Mouse (Mus musculus): ENCODE results near the gene Tmem102.
A peak's percentile ranks its signal among the peaks of the same experiment; 100 is the strongest.

Gene Tmem102

DNA sequence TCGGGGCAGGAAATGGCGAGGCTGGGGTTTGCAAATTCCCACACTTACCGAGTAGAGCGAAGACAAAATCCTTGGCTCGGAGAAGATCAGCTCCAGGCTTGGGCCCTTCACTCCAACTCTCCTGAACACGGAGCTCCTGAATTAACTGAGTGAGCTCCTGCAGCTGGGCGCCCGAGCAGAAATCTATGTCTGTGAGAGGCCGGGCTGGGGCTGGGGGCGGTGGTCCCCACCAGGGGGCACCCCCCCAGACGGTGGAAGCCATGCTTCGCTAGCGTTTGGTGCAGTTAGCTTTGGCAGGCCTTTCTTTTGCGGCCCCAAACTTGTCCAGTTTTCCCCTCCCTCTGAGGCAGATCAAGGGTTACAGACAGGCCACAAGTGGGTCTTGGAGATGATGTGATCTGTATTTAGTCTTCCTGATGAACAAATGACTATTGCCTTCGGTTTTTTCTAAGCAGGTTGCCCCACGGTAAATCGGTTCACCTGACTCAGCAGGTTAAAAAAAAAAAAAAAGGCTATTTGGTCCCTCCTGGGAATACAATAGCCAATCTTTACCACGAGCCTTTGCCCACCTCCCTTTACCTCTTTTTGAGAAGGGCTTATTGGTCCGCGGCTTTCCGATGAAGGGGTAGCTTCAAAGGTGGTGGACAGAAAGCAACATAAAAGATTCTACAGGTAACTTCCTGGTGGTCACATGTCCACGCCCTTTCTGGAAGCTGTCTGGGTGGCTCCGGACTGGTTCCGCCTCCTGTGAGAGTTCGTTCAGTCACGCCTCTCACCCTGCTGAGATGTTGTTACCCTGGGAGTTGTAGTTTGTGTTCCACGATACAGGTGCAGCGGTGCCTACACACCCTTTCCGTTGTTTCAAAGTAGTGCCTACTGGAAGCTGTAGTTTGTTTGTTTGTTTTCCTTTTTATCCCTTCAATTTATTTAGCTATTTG is at the start of gene Tmem102:
Gene Tmem102, minus strand, starts transcription at position 653 of the 938 bp plus-strand sequence.
- no peak for DNase-seq (ENCODE audit: low read depth, low spot score)

DNA sequence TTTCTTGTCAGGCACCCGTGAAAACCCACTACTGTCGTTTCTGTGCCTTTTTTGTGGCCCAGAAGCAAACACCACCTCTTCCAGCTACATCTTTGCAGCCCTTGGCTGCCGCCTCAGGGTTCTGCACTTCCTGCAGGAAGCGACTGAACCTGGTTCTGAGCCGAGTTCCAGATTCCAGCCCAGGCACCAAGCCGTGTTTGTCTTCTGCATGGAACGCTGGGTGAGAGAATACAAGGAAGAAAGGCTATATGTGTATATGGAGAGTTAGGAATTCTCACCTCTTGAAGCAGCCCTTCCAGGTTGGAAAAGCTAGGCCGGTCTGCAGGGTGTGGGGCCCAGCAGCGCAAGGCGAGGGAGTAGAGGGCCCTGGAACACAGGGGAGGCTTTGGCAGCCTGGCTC is 49.3 kb upstream of the Tmem102 start:
- no peak for DNase-seq (ENCODE audit: low read depth, low spot score)

DNA sequence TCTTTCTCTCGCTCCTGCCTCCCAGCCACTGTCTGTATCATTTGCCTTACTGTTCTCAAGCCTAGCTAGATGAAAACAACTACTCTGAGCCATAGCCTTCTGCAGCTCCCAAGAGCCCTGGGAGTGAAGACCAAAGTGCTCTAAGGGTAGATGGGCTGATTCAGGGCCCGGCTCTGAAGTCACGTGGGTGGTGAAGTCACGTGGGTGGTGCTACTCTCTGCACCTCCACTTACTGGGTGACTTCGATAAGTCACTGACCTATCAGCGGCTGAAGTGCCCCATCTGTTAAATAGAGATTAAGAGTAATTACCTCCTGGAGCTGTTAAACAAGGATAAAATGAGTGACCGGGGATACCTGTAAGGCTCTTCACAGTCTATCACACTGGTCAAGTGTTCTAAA is 48.6 kb upstream of the Tmem102 start:
- DNase-seq (ENCODE audit: low read depth, low spot score) = no peak

DNA sequence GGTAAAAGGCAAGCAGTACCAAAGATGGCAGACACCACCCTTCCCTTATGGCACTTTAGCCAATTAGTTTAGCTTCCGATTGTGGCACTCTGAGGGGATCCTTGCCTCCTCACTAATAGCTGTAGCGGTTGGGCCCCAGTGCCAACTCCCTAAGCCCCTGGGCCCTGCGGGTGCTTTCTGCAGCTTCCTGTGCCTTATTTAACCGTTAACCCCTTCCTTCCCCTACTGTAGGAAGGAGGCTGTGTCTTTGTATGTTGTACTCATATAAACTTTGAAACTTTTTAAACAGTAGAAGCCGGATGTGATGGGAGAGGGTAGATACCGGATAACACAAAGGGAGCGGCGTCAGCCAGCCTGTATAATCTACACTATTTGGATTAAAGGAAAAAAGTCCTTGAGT is 45.3 kb upstream of the Tmem102 start:
- no peak for DNase-seq (ENCODE audit: low read depth, low spot score)

DNA sequence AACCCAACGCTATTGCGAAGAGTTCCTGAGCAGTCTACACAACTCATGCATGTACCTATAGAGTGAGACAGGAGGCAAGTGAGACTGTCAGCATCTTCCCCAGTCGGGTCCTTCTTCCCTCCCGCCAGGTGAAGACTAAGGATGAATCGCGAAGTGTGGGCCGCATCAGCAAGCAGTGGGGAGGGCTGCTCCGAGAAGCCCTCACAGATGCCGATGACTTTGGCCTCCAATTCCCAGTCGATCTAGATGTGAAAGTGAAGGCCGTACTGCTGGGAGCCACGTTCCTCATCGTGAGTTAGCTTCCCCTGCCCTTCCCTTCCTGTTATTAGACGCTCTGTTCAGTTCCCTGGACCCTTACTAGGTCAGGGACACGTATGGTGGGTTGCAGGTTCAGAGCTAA is 44.5 kb upstream of the Tmem102 start:
- no peak for DNase-seq (ENCODE audit: low read depth, low spot score)

DNA sequence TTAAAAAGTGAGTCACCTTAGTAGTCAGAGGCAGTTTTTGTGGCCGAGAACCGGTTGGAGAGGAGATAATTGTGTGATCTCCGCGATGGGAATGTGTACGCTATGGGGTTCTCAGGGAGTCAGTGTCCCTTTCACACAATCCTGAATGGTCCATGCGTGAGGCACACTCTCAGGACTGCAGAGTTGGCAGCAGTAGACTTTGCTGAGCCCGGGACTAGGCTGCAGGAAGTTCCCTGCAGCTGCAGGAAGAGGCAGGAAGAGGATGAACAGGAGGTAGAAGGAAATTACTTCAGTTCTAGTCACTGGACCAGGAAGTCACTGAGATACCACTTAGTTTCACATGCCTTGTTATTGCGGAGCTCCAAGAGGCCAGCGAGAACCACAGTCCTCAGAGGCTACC is 43.7 kb upstream of the Tmem102 start:
- no peak for DNase-seq (ENCODE audit: low read depth, low spot score)

DNA sequence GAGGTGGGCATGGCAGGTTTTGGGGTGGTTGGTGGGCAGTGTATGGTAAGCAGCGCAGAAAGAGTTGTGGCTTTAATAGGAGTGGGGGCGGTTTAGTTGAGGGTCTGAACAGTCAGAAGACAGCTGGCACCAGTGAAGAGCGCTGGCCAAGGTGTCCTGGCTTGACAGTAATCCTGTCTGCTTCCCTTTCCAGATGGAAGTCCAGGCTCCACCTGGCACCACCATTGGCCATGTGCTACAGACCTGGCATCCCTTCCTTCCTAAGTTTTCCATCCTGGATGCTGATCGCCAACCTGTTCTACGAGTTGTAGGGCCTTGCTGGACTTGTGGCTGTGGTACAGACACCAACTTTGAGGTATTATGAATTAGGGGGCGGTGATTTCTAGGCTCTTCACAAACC is 42.6 kb upstream of the Tmem102 start:
- DNase-seq (ENCODE audit: low read depth, low spot score) = no peak

DNA sequence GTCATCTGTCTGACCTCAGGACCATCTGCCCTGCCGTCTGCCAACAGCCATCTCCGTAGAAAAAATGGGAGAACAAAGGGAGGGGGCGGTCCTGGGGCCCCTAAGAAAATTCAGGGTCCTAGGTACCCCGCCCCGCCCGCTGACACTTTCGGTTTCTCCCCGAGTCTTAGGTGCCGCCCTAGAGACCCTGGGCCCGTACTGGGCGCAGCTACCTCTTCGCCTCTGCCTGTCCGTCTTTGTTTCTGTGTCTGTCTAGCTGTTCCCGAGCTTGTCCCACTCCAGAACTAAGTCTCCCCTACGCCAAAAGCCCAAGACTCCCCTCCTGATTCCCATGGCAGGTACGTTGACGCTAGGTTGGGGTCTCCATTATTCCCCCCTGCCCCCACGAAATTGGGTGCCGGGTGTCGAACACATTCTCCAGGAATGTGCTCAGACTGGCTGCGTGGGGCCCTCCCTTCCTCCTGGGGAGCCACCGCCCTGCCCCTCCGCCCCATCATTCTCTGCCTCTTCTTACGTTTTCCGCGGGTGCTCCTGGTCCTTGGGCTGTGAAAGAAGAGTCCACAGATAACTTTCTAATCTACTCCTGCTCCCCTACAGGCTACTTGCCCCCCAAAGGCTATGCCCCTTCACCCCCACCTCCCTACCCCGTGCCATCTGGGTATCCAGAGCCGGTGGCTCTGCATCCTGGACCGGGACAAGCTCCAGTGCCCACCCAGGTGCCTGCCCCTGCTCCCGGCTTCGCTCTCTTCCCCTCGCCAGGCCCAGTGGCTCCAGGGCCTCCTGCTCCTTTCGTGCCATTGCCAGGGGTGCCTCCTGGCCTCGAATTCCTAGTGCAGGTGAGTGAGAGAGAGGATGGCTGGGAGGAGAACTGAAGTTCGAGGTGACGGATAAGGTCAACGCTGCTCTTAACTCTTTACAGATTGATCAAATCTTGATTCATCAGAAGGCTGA is 41.6 kb upstream of the Tmem102 start:
- DNase-seq (ENCODE audit: low read depth, low spot score) = no peak

DNA sequence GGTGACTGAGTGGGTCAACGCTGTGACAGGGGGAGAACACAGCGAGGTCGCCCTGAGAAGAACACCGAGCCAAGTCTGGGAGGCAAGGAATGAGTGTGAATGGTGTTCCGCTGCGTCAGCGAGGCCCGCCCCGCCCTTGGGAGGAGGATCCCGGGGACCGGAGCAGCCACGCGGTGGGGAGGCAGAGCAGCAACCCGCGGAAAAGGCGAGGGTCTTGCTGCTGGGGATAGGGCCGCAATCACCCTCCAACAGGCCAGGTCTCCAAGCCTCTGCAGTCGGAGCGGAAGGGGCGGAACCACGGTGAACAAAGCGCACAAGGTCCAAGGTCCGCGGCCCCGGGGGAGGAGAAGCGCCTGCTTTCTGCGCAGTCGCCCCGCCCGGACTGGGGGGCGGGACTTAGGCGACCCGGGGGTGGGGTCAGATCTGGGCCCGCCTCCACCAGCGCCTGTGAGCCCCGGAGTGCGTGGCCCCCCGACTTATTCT is 40.8 kb upstream of the Tmem102 start, which contains the start of gene Plscr3:
Gene Plscr3, plus strand, starts transcription at position 179 of the 483 bp plus-strand sequence.
- peak; percentile 65 for DNase-seq (ENCODE audit: low read depth, low spot score)

DNA sequence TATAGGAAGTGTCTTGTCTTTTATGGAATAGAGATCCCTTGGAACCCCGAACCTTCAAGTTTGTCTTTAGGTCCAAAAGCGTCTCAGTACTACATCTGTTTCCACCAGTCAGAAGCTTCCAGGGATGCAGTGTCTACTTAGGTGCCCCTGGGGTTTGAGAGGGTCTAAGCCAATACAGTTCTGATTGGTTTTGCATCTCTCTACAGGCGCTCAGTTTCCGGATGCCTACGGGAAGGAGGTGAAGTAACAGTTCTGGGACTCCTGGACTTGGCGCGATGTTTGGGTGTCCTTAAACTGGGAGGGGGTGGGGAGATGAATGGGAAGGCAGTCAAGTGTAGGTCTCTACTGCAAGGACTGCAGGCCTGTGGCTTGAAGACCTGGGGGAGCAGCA is 33.3 kb upstream of the Tmem102 start:
- DNase-seq (ENCODE audit: low read depth, low spot score) = no peak

DNA sequence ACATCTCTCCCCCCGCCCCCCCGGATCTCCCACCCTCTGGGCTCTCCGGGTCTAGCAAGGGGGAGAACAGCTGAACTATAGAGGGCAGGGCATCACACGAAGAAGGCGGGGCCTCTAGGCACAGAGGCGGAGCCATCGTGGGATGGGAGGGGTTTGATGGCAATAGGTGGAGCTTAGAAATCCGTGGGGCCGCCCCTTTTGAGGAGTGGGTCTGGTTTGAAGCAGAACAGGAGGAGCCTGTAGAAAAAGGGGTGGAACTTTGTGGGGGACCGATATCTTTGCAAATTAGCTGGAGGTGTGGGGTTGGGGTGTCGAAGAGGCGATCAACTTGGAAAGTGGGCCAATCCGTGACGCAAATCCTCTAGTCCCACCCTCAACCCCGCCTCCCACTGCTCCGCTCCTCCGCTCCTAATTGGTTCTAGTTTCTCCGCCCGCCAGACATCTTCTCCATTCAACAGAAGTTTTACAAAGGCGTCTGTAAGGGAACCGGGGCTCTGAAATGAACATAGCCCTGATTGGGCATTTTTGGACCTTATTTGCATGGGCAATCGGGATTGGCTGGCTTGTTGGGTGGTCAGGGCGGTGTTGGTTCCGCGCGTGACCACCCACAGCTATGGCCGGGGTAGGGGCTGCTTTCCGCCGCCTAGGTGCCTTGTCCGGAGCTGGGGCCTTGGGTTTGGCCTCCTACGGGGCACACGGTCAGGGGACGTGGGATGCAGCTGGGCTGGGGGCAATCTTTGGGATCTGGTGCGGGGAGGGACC is 32.7 kb upstream of the Tmem102 start, which contains the start of gene Tmem256:
Gene Tmem256, plus strand, starts transcription at position 563 of the 762 bp plus-strand sequence.
- peak; percentile 89 for DNase-seq (ENCODE audit: low read depth, low spot score)

DNA sequence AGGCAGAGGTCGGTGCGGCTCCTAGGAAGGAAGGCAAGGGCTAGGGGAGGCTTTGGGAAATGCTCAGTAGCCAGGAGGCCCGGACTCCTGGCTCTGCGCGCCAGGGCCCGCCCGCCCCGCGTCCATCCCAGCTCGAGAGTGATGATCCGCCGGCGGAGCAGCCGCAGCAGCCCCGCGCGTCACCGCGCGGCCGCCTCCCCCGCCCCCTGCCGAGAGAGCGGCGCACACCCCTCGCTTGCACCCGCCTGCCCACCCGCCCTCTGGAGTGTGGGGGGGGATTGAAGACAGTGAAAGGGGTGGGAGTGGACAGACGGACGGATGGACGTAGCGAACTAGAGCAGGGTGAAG is 32.2 kb upstream of the Tmem102 start, which contains the start of gene Nlgn2:
Gene Nlgn2, minus strand, starts transcription at position 181 of the 348 bp plus-strand sequence.
- no peak for DNase-seq (ENCODE audit: low read depth, low spot score)

DNA sequence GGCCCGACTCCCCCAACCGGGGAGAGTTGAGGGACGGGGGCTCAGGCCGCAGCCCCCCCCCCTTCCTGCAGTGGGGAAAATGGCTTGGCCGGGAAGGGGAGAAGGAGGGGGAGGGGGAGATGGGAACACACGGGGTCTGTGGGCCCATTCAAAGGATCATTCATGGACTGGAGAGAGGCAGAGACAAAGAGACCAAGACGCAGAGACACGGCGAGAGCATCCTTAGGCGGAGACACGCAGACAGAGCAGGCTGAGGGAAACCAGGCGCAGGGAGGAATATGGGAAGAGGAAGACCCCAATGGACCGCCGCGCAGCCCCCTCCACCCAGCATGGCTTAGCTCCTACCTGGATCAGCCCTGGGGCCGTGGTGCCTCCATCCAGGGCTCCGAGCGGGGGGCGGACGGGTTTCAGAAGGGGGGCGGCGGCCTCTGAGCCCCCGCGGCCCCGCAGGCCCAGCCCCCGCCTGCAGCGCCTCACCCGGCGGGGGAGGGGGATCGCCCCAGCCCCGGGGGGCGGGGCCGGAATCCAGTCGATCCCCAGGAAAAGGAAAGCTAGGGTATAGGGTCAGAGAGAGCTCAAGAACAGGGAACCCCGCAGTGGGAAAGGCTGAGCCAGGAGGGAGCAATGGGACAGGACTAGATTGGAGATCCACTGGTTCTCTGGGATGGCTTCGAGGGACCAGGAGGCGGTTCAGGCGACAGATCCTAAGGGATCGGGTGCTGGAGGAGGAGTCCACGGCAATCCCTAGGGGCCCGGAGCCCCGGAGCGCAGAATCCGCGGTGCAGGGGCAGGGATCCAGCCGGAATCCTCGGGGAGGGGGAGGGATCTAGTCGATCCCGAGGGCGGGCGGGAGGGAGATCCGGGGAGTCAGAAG is 31.5 kb upstream of the Tmem102 start:
- no peak for DNase-seq (ENCODE audit: low read depth, low spot score)

DNA sequence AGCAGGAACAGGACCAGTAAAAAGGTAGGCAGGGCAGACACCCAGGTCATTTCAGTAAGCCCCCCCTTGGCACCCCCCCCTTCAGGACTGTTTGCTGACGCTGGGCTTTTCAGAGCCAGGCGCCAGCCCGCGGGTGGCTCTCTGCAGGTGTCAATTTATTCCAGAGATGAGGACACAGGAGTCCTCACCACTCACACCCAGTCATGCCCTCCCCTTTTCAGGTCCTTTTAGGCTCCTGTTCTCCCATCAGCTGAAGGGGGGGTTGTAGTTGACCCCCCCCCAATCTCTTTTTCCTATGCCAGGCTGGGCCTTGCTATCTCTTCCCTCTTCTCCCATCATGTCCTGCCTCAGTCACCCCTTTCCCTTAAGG is 30.5 kb upstream of the Tmem102 start:
- no peak for DNase-seq (ENCODE audit: low read depth, low spot score)

DNA sequence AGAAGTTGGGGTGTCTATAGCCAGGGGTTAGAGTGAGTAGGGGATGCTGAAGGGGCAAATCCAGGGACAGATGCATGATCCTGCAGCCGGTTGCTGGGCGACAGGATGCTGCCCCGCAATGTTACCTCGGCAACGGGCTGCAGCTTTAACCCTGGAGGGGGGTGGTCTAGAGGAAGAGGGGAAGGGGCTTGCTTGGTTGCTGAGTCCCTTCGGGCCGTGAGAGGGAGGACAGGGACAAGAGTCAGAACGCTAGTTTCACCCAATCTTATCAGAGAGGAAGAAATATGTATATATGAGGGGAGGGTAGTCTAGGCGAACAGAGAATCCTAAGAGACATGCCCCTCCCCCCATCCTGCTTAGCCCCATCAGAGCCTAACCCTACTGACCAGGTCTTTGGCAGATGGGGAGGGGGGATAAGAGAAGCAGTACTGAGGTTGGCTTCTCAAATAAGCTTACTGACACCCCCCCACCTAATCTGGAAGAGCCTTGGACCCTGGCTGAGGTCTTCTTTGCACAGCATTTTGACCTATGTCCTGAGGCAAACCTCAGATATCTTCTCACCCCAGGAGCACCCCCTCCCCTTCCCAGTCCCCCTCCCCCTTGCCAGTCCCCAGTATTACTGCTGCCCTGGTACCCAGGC is 30.0 kb upstream of the Tmem102 start:
- DNase-seq (ENCODE audit: low read depth, low spot score) = no peak

DNA sequence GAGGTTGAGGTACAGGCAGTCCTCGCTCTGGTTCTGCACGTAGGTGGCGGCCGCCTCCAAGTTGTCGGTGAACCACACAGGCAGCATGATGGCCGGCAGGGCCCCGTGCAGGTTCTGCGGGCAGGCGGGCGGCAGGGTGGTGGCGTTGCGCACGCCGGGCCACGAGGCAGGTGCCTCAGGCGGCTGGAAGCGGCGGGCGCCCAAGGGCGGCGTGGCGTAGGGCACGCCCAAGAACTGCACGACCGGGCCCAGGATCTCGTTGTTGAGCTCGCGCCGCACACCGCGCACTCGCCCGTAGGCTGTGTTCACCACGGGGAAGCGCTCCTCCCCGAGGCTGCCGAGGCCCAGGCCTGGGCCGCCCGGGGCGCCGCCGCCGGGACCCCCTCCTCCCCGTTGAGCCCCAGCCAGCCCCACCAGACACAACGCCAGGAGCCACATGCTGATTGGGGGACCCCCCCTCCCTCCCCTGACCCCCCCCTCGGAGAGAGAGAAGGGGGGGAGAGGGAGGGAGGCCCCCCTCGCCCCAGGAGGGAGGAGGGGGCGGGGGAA is 28.7 kb upstream of the Tmem102 start:
- DNase-seq (ENCODE audit: low read depth, low spot score) = no peak

DNA sequence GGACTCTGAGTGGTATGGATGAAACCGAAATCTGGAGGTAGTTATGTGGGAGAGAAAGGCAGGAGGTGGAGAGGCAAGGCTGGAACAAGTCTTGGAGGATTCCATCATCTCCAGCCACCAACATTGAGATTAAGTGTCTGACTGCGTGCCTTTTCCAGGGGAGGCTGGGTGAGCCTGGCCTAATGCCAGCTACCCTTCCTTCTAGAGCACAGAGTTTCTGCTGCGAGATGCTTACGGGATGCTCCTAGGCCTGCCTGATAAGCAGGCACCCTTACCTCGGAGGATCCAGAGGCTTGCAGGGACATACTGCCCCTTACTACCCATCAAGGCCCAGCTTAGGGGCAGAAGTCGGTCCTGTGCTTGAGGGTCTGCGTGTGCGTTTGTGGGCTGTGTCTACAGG is 28.1 kb upstream of the Tmem102 start:
- DNase-seq (ENCODE audit: low read depth, low spot score) = no peak

DNA sequence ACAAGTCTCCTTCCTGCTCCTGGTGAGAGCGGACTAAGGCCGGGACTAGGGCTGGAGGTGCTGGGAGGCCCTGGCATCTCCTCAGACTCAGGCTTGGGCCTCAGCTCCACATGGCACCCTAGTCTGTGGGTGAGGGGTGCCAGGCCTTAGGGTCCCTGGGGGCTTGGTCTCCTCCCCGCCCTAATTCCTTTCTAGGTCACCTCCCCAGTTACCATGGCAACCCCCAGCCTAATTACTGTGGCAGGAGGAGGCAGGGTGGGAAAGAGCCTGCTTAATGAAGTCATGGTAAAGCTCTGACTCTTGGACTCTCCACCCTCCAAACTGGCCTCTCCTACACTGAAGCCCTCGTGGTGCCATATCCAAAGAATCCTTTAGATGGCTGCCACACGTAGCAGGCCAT is 23.4 kb upstream of the Tmem102 start:
- DNase-seq (ENCODE audit: low read depth, low spot score) = no peak

DNA sequence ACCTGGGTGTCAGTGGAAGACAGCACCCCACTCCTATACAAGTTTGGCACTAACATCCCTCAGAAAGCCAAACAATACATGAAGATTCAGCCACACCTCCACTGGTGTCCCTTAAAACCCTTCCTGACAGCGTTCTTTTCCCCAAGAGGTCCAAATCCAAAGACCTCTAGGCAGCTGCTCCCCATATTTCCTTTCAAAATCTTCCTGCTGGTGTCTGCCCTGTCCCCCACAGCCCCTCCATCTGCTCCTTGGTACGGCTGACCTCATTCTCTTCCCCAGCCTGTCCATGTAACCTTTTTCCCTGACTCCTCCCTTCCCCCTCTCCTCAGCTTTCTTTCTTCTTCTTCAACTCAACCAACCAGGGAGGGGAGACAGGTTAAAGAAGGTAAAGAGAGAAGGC is 18.0 kb upstream of the Tmem102 start:
- DNase-seq (ENCODE audit: low read depth, low spot score) = no peak

DNA sequence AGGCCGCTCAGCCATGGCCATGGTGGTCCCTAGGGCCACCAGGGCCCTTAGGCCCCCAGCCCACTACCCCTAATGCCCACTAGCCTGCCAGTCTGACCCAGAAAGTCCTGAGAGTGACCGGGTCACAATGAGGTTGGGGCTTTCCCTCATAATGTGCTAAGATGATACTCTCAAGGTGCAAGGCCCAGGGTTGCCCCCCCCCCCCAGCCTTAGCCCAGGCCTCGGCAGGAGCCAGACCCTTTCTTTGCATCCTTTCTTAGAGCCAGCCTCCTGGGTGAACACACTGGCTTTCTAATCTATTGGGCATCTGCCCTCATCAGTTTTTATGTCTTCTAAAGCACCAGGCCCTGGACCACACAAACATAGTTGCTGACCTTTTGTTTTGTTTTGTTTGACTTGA is 16.7 kb upstream of the Tmem102 start, which contains the start of gene Spem1:
Gene Spem1, minus strand, starts transcription at position 101 of the 400 bp plus-strand sequence.
- DNase-seq (ENCODE audit: low read depth, low spot score) = no peak
